Mouse (Mus musculus) kidney, adult 11 months (tissue): Measurements from ENCODE around the gene Carmil1.

Source experiments
- DNase-seq: peaks from one replicate; pipeline ENCODE4 v3.0.0; 2022

Carmil1 gene

DNA sequence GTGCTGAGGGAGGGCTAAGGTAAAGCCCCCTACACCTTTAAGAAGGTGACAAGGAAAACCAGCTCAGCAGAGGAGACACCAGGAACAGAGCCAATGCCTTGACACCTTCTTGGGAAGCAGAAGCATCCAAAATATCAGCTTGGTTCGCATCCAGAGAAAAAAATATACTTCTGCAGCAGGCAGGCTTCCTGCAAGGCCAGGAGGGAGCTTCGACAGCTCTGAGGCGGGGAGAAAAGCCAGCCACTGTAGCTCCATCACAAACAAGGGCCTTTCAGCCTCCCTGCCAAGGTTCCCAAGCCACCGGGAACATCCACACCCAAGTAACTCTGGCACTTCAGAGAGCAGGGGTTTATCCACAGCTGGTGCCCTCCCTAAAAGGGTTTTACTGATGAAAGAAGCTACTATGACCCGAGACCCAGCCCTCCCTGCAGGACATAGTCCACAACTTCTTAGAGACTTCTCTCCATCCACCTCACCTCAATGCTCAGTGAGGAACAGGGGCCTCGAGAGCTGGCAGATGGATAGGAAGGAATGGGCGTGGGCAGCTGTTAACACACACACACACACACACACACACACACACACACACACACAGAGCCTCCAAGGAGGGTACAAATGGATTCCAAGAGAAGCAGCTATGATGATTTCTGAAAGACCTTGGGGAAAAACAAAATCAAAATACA, 80.6 kb downstream of the Carmil1 start:
- DNase-seq: no peak

DNA sequence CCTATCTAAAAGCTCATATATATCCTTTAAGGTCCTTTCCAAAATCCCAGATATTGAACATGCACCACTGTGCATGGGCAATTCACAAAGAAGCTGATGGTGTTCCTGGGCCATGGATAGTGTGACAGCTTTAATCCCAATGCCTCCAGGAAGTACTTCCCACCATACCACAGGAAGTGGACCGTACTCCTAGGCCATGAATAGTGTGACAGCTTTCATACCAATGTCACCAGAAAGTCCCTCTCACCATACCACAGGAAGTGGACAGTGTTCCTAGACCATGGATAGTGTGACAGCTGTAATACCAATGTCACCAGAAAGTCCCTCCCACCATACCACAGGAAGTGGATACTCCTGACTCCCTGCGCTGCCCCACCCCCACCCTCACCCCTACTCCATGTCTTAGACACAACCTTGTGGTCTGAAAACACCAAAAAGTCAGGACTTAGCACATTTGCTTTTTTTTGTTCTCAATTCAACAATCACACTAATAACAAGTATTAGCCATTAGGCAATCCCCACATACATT, 82.1 kb downstream of the Carmil1 start:
- no peak for DNase-seq

DNA sequence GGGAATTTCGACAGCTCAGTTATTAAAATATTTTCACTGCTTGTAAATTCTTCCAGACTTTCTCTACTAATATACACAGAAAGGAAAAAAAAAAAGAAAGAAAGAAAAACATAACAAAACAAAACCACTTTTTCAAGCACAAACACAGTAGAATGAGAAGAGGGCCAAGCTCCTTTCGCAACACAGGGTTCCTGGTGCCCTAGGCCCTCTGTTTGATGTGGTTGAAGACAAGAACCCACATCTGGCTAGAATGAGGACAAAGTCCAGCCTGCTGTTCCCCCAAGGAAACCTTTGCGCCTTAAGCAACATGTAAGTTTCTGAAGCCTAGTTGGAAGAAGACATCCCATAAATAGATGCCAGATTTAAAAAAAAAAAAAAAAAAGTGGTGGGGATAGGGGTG, 85.2 kb downstream of the Carmil1 start:
- DNase-seq: peak; percentile 10

DNA sequence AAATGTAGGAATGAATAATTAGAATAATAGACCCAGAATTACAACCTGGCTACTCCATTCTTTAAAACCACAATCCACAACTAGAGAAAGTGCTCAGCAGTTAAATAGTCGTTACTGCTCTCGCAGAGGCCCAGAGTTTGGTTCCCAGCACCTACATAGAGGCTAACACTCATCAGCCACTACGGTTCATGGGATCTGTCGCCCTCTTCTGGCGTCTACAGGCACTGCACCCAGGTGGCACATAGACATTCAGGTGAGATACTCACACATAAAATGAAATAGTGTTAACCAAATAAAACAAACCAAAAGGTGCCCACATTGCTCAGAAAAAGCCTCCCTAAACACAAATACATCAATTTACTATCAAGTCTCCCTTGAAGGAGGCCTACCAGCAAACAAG, 86.6 kb downstream of the Carmil1 start:
- DNase-seq: no peak

DNA sequence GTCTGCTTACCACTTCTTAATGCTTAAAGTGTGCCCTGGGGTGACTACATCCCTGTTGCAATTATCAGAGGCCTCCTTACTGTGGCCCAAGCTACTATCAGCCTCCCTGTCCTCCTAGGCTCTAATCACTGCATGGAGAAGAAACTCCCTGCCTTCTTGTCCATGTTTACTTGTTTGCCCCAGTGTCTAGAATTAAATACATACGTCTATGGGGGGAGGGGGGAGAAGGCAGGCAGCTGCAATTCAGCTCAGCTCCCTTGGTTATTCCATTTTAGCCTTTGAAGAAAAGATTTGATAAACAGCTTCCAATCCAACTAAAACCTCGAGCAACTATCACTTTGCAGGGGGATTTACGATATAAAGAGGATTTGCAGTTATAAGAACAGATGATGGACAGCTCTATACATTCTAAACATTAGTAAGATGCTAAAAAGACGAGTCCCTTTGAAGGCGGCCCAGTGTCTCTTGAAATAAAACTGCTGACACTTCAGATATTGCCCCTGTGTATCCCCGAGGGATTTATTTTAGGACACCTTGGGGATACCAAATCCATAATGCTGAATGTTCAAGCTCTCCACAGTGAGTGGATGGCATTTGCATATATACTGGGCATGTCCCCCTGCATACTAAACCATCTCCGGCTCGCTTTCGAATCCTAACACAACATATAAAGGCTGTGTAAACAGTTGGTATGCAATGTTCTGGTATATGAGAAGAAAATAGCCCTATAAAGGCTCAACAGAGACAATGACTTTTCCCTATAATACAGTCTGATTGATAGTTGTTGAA, 89.5 kb downstream of the Carmil1 start:
- DNase-seq: no peak

DNA sequence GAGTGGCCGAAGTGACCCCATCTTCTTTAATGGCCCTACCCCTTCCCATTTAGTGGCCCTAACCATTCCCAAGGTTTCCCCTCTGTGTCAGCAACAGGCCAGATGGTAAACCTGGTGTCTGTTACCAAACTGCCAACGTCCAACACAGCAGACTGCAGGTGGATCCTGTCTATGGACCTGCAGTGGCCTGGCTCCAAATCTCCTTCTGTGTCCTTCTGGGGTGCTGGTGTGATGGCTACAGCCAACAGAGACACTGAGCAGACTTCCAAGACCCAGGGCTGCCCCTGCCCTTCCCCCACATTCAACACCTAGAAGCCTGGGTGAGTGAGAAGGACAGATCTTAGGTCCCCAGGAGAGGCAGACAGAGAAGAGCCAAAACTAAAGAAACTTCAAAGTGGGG, 93.6 kb downstream of the Carmil1 start:
- no peak for DNase-seq

DNA sequence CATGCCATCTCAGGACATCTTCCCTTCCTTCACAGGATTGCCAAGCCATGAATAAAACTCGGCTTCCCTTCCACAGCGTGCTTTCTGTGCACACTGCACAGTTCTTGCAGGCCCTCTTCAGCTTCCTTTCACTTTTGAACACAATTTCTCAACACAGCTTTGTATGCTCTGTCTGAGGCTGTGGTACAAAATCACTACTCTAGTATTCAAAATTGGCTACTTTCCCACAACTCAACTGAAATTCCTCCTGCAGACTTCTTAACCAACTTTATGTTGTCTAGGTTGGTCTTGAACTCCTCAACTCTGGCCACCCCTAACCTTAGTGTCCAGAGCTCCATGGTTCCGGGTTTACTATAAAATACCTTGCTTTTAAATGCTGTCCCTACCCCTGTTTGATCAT, 95.0 kb downstream of the Carmil1 start:
- no peak for DNase-seq

DNA sequence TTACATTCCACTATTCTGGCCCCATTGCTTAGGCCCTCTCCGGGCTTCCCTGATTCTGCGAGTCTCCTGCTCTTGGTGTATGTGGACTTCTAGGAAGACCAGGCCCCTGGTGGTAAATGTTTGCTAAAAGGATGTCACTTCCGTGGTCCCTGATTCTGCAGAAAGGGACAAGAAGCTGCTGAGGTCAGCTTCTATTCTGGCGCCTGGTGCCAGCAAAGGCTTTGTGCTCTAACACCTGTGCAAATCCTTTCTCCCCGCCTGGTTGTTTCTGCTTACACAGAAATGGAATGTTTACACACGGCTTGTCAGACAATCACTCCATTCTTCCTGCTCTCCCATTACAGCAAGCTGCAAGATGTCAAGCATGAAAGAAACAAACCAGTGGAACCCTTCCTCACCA, 97.7 kb downstream of the Carmil1 start:
- DNase-seq: peak; percentile 10

DNA sequence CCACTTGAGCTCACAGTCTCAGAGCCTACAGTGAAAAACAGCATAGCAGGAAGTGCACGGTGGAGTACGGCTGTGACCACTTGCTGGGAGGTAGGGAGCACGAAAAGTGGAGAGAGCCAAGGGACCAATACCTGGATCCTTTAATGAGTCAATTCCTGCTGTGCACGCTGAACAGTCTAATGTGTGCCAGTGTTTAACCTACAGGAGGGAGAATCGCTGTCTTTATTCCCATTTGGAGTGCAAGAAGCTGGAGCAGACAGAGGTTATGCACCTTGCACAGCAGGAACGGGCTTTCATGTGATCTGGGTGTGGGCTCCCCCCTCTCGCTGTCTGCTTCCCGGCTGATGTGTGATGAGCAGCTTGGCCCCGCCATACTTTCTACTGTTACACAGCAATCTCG, 101.1 kb downstream of the Carmil1 start:
- no peak for DNase-seq

DNA sequence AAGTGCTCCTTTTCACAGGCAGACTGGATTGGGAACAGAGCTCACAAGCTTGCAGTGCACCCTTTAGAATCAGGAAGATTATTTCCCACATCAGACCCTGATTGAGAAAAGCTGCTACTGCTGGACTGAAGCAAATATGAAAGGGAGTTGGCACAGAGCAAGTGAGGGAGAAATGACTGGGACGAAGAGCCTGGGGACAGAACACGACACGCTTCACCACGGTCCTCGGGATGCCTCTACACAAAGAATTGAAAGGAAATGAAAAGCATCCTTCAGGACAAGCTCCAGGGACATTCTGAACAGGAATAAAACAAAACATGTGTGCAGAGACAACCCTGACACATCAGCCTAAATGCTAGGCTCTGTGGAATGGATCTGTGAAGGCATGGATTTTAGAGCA, 103.0 kb downstream of the Carmil1 start:
- DNase-seq: no peak

DNA sequence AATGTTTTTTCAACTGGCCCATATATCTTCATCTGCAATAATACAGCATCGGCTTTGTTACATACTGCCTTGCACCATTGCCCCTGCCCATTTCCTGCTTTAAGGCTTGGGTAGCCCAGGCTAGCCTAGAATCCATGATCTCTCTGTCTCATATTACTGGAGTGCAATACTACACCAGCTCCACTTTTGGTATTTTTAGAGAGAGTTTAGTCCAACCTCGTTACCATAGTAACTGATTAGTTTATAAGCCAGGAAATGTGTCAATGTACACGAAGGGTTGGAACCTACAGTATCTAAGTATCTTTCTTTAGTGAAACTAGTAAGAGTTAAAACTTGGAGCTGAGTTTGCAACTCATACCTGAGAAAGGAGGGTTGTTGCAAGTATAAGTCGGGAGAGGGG, 103.8 kb downstream of the Carmil1 start:
- DNase-seq: no peak

DNA sequence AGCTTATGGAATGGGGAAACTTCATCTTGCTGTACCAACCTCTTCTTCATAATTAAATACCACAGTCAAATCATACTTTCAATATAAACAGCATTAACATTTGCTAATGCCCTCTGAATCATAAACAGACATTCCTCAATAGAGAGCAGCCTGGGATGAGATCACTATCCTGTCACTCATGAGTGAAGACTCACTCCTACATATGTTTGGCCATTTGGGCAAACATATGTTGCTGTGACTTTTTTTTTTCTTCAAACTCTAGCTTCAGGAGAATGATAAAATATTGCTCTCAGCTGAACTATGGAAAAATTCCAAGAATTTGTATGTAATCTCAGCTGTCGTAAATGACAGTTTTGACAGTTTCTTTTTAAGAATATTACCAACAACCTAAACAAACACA, 110.9 kb downstream of the Carmil1 start:
- DNase-seq: no peak

DNA sequence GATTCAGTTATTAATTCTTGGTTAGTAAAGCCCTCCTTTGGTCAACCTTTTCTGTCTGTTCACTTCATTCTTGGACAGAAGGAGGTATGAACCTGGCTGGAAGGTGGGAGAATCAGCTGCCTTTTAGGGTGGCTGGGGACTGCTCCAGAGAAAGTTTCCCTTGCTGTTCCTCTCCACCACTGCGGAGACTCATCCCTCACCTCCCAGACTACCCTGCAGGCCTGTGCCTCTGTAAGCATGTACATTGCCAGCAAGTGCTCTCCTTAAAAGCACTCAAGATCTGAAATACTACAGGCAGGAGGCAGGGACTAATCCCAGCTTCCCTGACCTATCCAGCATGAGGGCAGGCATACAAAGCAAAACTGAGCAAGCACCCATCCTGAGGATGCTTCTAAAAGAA, 117.2 kb downstream of the Carmil1 start:
- no peak for DNase-seq

DNA sequence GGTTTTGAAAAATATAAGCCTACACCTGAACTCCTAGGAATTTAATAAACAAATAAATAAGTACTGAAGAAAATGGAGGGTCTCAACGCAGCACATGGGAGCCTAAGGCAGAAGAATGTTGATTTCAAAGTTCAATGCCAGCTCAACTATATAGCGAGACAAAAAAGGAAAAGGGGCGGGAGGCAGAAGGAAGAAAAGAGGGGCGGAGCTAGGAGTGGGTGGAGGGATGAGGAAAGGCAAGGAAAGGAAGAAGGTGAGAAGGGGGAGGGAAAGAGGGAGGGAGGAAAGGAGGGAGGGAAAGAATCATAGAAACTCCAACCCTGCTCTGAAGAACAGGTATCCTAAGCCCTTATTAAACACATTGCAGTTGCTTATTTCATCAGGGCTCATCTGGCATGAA, 119.5 kb downstream of the Carmil1 start:
- no peak for DNase-seq

DNA sequence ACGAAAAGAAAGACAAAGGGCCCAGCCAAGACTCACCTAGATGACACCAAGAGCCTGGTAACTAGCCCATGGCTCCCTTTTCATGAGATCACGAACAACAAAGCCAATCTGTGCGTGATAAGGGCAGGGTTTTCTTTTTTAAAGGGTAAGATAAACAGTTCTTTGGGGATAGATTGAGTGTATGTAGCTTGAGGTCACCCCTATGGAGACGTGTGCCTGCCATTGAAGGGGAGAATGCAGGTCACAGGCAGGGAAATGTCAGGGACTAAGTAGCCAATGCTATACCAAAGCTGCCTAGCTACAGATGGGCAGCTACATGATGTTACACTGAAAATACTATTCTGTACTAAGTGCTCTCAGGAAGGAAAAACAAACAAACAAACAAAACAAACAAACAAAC, 120.6 kb downstream of the Carmil1 start:
- DNase-seq: no peak

DNA sequence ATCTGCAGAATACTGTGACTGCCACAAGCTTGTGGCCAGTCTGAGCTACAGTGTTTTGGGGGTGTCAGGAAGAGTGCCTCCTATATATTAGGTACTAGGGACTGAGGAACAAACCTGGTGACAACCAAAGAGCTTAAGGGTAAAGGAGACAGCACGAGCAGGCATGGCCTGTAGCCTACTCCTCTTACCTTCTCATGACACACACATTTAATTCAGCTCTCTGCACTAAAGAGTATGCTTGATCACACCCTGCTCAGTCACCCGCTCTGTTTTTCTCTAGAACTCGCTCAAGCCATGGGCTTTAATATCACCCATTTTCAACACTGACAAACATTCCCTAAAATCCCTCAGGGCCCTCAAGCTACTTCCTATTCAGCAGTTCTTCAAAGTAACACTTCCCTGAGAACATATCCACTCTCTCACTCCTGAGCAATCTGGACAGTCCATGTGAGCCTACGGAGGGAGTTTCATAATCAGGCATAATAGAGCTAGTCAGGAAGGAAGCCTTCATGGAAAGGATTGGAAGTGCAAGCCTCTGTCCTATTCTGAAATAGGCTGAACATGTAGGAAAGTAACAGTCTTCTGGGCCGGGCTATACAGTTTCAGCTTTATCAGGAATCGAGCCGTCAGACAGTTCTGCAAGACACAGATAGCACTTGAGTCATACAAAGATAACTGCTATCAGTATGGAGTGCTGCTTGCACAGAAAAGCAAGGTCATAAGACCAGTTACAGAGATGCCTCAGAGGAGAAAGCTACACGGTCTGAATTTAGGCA, 121.2 kb downstream of the Carmil1 start:
- no peak for DNase-seq

DNA sequence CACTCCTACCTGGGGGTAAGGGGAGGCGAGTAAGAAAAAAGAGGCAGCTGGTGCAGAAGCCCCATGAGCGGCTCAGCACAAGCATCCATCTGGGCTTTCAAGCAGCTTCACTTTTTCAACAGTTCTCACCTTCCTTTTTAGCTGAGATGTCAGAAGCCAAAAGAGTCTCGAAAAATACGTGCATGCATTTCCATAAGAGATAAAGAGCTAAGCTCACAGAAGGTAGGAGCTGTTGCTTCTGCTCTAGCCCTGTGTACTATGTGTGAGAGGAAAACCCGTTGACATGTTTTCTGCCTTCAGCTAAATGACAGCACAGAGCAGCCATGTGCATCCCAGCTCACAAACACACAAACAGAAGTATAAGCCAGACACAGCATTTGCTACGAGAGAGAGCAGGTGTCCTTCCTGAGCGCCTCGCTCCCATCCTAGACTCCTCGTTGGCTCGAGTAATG, 123.0 kb downstream of the Carmil1 start:
- DNase-seq: no peak

DNA sequence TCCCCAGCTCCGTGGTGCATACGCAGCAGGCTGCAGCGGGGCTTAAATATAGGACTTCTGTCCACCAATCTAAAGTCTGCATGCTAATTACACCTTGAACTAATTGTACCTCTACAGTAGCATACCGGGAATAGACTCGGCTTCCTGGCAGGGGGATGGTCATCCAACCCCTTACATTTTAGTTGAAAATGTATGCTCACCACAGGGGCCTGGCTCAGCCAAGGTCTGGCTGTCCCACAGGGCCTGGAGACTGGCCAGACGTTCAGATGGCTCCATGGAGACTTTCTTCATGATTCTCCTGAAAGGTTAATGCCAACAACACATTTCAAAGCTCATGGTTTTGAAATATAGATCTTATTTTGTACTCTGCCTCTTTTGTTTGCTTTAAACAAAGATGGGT, 125.4 kb downstream of the Carmil1 start:
- no peak for DNase-seq

DNA sequence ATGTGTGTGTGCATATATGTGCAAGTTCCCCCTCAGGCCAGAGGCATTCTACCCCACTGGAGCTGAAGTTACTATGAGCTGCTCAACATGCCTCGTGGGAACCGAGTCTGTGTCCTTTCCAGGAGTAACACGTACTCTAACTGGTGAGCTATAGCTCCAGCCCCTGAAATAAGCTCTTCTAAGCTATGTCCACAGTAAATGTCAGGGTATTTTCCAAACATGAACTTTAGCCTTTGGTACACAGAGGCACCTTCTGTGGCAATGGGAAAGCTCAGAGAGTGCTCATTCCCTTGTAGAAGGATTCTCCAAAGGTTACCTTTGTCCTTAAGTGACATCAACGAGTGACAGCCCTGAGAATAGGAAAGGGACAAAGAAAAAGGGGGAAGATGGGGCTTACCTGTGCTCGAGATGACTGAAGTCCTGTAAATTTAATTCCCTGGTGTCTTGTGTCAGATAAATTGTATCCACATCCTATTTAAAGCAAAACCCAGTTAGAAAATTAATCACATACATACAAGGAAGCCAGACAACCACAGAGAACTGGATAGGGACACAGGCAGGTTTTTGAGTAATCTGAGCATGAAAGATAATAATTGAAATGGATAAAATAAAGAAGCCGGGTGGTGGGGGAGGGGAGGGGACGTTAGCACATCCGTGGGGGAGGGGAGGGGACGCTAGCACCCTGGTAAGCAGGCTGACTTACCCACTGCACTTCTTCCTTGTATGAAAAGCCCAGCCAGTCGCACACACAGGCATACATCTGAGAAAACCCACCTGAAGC, 126.1 kb downstream of the Carmil1 start:
- DNase-seq: no peak

DNA sequence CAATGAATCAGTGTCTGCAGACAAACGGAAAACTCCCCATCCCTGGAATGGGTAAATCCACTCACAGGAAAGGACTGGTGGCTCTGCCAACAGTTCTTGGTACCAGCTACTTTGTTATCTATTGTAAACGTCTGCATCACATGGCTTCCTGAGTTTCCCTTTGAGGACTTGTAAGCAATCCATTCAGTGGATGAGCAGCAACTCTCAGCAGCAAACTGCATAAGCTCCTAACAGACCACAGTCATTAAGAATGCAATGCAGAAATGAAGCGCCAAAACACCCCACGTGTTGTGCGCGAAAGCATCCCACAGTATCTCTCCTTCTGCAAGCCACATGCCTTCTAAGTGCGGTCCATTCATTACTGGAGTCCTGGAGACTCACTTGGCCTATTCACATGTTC, 128.0 kb downstream of the Carmil1 start:
- DNase-seq: no peak

DNA sequence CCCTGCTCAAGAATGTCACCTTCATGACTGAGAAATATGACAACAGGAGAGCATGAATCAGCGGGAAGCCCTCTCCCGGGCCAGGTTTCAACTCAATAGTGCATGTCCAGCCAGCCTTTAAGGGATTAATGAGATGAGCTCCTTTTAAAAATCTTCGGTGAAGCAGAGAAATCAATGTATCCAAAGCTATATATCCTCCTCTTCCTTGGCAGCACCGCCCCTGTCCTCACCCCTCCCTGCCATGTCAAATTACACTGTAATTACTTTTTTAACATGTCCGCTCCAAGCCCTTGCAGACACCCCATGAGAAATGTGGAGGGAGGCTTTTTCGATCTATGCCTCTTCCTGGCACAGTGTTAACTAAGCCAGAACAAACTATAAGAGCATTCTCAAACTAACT, 129.3 kb downstream of the Carmil1 start:
- DNase-seq: no peak

DNA sequence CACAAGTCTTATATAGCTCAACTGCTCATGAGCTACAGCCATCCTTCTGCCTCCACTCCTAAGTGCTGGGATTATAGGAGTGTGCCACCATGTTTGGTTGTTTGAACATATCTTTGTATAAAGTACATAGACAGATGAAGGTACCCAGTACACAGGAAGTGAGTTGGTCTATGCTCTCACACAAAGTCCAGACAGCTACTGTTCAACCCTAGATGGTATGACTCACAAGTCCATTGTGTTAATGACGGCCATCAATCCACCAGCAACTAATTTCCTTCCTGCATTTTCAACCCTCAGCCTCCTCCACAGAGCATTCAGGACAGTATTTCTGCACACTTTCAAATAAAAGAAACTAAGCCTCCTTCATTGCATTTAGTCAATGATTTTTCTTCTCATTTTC, 132.0 kb downstream of the Carmil1 start:
- DNase-seq: no peak

DNA sequence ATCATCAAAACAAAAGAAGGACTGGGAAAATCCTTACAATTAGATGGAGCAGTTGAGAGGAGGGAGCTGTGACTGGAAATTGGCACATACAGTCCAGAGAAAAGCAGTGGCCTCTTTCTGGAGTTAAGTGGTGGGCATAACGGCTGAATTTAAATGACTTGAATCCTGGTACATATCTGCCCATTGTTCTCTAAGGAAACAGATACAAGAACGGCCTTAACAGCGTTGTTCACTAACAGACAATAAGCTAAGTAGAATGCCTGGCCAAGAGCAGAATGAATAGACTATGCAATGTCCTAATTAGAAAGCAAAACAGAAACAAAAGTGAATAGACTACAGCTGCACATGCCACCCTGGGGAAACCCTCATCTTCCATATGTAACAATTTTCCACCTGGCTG, 133.6 kb downstream of the Carmil1 start:
- DNase-seq: no peak
